Mouse (Mus musculus): ENCODE measurements around the gene Spa17.

DNA sequence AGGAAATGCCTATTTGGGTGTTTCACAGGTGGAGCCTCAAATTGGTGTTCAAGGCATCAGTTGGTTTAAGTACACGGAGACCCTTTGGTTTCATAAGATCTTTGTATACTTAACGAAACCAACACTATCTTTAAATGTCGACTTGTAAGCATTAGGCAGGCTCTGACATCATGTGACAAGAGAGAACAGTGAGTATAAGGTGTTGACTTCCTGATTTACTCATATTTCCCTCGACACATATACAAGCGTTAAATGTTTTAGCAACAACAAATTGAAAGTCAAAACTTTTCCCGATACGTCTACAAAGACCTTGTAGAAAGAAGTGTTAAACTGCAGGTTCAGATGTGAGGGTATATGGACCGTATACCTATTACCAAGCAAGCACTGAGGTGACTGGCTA lies 42.4 kb upstream of the Spa17 start:
- no peak for TF ChIP-seq CTCF (IDR thresholded peaks at IDR 0.05; ENCODE audit: borderline replicate concordance, extremely low read depth, insufficient read depth, insufficient read length)
- no peak for TF ChIP-seq POLR2A (IDR thresholded peaks at IDR 0.05; ENCODE audit: borderline replicate concordance, extremely low read depth, insufficient read depth, insufficient read length, poor library complexity, severe bottlenecking)
